Mouse (Mus musculus): ENCODE measurements around the gene Rbbp5. TPM values are rescaled to one million over a fixed set of nuclear protein-coding genes. Genes with fewer than 3 reads are reported as not detected.

Rbbp5 gene
- polyA plus RNA-seq, 1 experiment from 2014 or later = 41.5 TPM

- WGBS = under 1% methylated on average over 28 of the region's 30 CpGs
- no peak for ATAC-seq (ENCODE audit: insufficient number of reproducible peaks, low FRiP score, low TSS enrichment, low read depth)
- Histone ChIP-seq H3K4me2 (peak within 1 kb of the TSS; percentile 44), H3K27ac (no peak within 1 kb of the TSS), H3K27me3 (peaks cover 69% of the 10 kb centered on the region), H3K9me3 (no peaks in the 10 kb centered on the region), H3K4me1 (peaks cover 20% of the 10 kb centered on the region), H3K36me3 (no peaks in the 10 kb centered on the region), H3K9ac (no peak within 1 kb of the TSS), H3K4me3 (peak within 1 kb of the TSS; percentile 26)
Observed at GRCm38 (mm10) chr1:132542762-132543306, 65.7 kb downstream of the Rbbp5 start, which contains the start of gene Cntn2. Gene Cntn2, minus strand, starts transcription at chr1:132543256.

GRCm38 (mm10) chr1:132543789-132544188, 66.6 kb downstream of the Rbbp5 start:
- ATAC-seq (ENCODE audit: insufficient number of reproducible peaks, low FRiP score, low TSS enrichment, low read depth) = no peak
- Histone ChIP-seq H3K4me3 (no peak overlapping the region), H3K9ac (no peak overlapping the region), H3K27ac (no peak overlapping the region), H3K9me3 (no peaks in the 10 kb centered on the region), H3K36me3 (no peaks in the 10 kb centered on the region), H3K27me3 (peaks cover 67% of the 10 kb centered on the region), H3K4me1 (peaks cover 20% of the 10 kb centered on the region), H3K4me2 (no peak overlapping the region)
- 63% methylated on average over 8 of the region's 8 CpGs for WGBS

Other genes with a start within 250 kb of the Rbbp5 start
- gene Gm10188, start 247.6 kb upstream of the Rbbp5 start, polyA plus RNA-seq (2015; fragmentation: Nextera tagmentation; extraction: Ambion mirVana) = not detected in 2 replicates
- 0.13 and 0.15 TPM in 2 replicates for gene Klhdc8a, start 178.7 kb upstream of the Rbbp5 start, polyA plus RNA-seq (2015; fragmentation: Nextera tagmentation; extraction: Ambion mirVana)
- 6.9 and 8.2 TPM in 2 replicates for gene Nuak2, start 161.2 kb upstream of the Rbbp5 start, polyA plus RNA-seq (2015; fragmentation: Nextera tagmentation; extraction: Ambion mirVana)
- gene Tmcc2, start 86.1 kb upstream of the Rbbp5 start, polyA plus RNA-seq (2015; fragmentation: Nextera tagmentation; extraction: Ambion mirVana) = 7.3 and 9.9 TPM in 2 replicates
- gene Dstyk, start 59.8 kb upstream of the Rbbp5 start, polyA plus RNA-seq (2015; fragmentation: Nextera tagmentation; extraction: Ambion mirVana) = 13.7 and 16.5 TPM in 2 replicates
- gene Tmem81, start 28.9 kb downstream of the Rbbp5 start, polyA plus RNA-seq (2015; fragmentation: Nextera tagmentation; extraction: Ambion mirVana) = 1.3 TPM in 2 replicates
- gene Cntn2, start 65.9 kb downstream of the Rbbp5 start, polyA plus RNA-seq (2015; fragmentation: Nextera tagmentation; extraction: Ambion mirVana) = 0.20 and 0.35 TPM in 2 replicates